Mouse (Mus musculus): Measurements from ENCODE around the gene Elobl.

- TF ChIP-seq CTCF (conservative IDR thresholded peaks at IDR 0.05 in 1 of 2, IDR thresholded peaks at IDR 0.05 in 1 of 2; ENCODE audit: low read depth in 2 of 2, low read length in 2 of 2) (no peak), TBP (conservative IDR thresholded peaks at IDR 0.05; ENCODE audit: low read depth, low read length) (no peak), MXI1 (IDR thresholded peaks at IDR 0.05; ENCODE audit: low read depth, low read length) (no peak), JUN (IDR thresholded peaks at IDR 0.05; ENCODE audit: insufficient read depth, low read depth, low read length) (no peak), E2F4 (IDR thresholded peaks at IDR 0.05; ENCODE audit: insufficient replicate concordance, low read depth, low read length) (no peak), ZMIZ1 (IDR thresholded peaks at IDR 0.05; ENCODE audit: low read depth, low read length) (no peak), EP300 (IDR thresholded peaks at IDR 0.05; ENCODE audit: low read length) (no peak), CHD2 (IDR thresholded peaks at IDR 0.05; ENCODE audit: low read length) (no peak), GABPA (IDR thresholded peaks at IDR 0.05; ENCODE audit: insufficient replicate concordance, low read depth, low read length) (no peak)
These were observed 10.5 kb upstream of the Elobl start for GRCm38 (mm10) chr11:88977188-88977587.

All from CH12.LX (cell line).